Mouse (Mus musculus): ENCODE results near the gene Fuca1. TPM values are rescaled to one million over a fixed set of nuclear protein-coding genes. Genes with fewer than 3 reads are reported as not detected.
A peak's percentile ranks its signal among the peaks of the same experiment; 100 is the strongest.

The Fuca1 gene
- 65.1 and 72.7 TPM in 2 replicates for polyA plus RNA-seq (2014; fragmentation: Nextera tagmentation; extraction: Ambion mirVana)

DNA sequence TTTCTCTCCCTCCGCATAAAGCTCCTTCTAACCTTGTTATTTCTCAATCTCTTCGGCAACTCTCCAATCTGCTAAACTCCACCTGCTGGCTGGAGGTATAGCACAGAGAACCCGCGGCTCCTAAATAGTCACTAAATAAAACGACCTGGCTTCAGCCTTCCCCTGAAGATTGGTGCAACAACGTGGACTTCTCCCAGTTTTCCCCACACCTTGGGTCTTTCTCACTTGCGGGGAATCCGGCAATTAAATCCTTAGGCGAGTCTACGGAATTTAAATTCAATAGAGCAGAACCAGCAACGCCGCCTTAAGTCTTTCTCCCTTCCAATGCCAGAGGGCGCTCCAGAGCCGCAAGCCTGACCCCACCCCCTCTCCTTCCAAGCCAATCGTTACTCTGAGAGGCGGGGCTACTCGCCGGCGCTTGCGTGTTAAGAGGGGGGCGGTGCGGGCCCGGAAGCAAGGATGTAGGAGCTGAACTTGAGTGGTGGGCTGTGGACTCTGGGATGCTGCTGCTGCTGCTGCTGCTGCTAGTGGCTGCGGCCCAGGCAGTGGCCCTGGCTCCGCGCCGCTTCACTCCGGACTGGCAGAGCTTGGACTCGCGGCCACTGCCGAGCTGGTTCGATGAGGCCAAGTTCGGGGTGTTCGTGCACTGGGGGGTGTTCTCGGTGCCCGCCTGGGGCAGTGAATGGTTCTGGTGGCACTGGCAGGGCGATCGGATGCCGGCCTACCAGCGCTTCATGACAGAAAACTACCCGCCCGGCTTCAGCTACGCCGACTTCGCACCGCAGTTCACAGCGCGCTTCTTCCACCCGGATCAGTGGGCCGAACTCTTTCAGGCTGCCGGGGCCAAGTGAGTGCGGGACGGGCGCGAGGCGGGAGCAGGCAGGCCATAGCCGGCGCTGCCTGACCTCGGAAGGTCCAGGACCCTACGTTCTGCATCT, at the start of gene Fuca1:
Fuca1 (plus strand) TSS at position 432 of the 938 bp plus-strand sequence.
- ATAC-seq (ENCODE audit: insufficient read depth) = peak; percentile 96
- 2% methylated on average over 60 of the region's 60 CpGs for WGBS
- Histone ChIP-seq H3K4me3 (ENCODE audit: low read depth, low read length) (peak within 1 kb of the TSS; percentile 79), H3K4me2 (peak within 1 kb of the TSS; percentile 98), H3K9ac (peak within 1 kb of the TSS; percentile 73), H3K36me3 (ENCODE audit: insufficient read depth) (peaks cover 5% of the 10 kb centered on the region; the same call in 1 of the 2 replicates), H3K27ac (ENCODE audit: low read depth) (peak within 1 kb of the TSS; percentile 71), H3K27me3 (ENCODE audit: insufficient read depth, low read length) (no peaks in the 10 kb centered on the region), H3K4me1 (ENCODE audit: insufficient read depth) (no peaks in the 10 kb centered on the region), H3K9me3 (ENCODE audit: low read depth, low read length) (no peaks in the 10 kb centered on the region)
- DNase-seq = peak; percentile 98
- peak; percentile 77 for TF ChIP-seq CTCF (IDR thresholded peaks at IDR 0.05; ENCODE audit: low read depth)

DNA sequence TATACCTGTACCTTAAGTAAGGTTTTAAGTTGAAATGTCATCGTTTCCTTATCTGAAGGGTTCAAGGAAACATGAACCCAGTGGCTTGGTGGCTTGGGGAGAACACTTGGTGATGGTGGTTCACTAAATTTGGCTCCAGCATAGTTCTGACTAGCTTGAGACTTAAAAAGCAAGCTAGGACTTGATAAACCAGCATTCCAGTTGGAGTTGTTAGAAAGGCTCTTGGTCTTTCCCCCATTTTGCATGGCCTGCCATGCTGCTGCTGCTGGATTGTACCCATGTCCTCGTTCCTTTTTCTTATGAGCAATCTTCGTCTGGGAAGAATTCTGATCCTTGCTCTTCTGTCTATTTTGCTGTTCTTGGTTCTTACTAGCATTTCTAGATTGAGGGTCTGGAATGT, 48.5 kb upstream of the Fuca1 start:
- H3K4me1 ChIP-seq (ENCODE audit: insufficient read depth) = peaks cover 11% of the 10 kb centered on the region
- WGBS = 22% methylated on average over 3 of the region's 3 CpGs
- no peak for ATAC-seq (ENCODE audit: insufficient read depth)

DNA sequence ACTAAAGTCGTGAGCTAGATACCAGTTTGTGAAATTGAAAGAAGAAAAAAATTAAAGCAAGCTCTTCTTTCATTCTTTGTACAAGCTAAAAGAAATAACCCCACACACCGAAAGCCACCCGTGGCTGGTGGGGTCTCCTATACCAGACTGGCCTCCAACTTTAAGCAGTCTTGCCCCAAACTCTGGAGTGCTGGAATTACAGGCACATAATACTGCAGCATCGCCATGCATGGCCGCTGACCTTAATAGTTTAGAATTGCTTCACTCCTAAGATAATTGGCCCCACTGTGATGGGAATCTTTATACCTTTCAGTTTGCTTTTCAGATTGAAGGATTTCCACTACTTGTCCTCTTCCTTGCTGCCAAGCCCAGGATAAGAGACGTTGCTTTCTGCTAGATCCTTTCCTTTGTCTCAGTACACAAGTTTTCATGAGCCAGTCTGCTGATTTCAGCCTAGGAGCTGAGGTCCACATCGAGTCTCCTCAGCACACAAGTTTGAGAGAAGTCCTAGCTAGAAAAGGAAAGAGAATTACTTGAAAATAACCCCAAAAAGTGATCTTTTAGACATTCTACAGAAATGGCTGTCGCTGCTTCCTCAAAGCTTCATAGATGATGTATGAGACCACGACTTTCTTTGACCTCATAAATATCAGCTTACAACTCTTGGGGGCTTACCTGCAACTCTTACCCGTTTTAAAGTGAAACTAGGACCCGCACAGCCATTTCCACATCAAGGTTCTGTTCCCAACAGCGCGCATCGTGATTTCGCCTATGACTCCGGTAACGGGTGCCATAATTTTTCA, 47.7 kb upstream of the Fuca1 start:
- peaks cover 11% of the 10 kb centered on the region for H3K4me1 ChIP-seq (ENCODE audit: insufficient read depth)
- peak overlapping the region; percentile 100 for H3K27ac ChIP-seq (ENCODE audit: low read depth)
- H3K9ac ChIP-seq = peak overlapping the region; percentile 97
- DNase-seq (peak; percentile 53), ATAC-seq (ENCODE audit: insufficient read depth) (no peak)
- H3K27me3 ChIP-seq (ENCODE audit: insufficient read depth, low read length) = no peaks in the 10 kb centered on the region
- H3K4me2 ChIP-seq = peak overlapping the region; percentile 80
- H3K36me3 ChIP-seq (ENCODE audit: insufficient read depth) = peaks cover 39% of the 10 kb centered on the region
- no peaks in the 10 kb centered on the region for H3K9me3 ChIP-seq (ENCODE audit: low read depth, low read length)
- TF ChIP-seq CTCF (IDR thresholded peaks at IDR 0.05; ENCODE audit: low read depth) = no peak
- H3K4me3 ChIP-seq (ENCODE audit: low read depth, low read length) = peak overlapping the region; percentile 67
- 6% methylated on average over 17 of the region's 17 CpGs for WGBS

More for the DNA sequence above, 48.5 kb upstream of the Fuca1 start:
- peak overlapping the region; percentile 67 for H3K4me3 ChIP-seq (ENCODE audit: low read depth, low read length)
- DNase-seq = peak; percentile 29
- H3K27ac ChIP-seq (ENCODE audit: low read depth) = peak overlapping the region; percentile 4; the same call in 1 of the 2 replicates
- peak overlapping the region; percentile 97 for H3K9ac ChIP-seq
- no peaks in the 10 kb centered on the region for H3K27me3 ChIP-seq (ENCODE audit: insufficient read depth, low read length)
- H3K36me3 ChIP-seq (ENCODE audit: insufficient read depth) = peaks cover 40% of the 10 kb centered on the region
- H3K9me3 ChIP-seq (ENCODE audit: low read depth, low read length) = no peaks in the 10 kb centered on the region
- no peak for TF ChIP-seq CTCF (IDR thresholded peaks at IDR 0.05; ENCODE audit: low read depth)
- peak overlapping the region; percentile 80 for H3K4me2 ChIP-seq

DNA sequence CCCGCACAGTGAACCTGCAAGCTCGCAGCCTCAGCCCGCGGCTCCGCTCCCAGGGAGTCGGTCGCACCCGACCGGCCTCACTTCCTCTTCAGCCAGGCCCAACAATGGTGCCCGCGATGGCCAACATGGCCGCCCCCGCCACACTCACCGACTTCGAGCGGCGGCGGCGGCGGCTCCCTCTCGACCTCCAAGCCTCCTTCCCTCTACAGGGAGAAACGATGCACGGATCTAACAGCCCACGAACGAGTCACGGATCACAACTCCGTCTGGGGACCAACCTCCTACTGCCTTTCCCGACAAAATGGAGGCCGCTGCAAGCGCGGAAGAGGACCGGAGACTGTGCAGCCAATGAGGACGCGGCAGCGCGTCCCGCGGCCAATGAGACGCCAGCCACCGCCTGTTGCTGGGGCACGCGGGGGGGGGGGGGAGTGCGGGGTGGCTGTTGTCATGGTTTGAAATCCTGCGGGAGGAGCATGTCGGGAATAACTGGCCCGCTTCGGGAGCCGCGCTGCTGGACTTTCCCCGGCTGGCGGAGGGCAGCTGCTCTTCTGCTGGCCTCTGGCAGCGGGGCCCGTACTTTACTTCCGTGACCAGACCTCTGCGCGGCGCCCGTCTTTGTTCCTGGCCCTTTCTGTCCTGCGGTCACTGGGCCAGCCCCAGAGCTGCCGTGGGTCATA, 46.9 kb upstream of the Fuca1 start, which contains the start of gene Pnrc2:
Pnrc2 (minus strand) TSS at position 325 of the 677 bp plus-strand sequence.
- peaks cover 11% of the 10 kb centered on the region for H3K4me1 ChIP-seq (ENCODE audit: insufficient read depth)
- WGBS = under 1% methylated on average over 60 of the region's 60 CpGs

DNA sequence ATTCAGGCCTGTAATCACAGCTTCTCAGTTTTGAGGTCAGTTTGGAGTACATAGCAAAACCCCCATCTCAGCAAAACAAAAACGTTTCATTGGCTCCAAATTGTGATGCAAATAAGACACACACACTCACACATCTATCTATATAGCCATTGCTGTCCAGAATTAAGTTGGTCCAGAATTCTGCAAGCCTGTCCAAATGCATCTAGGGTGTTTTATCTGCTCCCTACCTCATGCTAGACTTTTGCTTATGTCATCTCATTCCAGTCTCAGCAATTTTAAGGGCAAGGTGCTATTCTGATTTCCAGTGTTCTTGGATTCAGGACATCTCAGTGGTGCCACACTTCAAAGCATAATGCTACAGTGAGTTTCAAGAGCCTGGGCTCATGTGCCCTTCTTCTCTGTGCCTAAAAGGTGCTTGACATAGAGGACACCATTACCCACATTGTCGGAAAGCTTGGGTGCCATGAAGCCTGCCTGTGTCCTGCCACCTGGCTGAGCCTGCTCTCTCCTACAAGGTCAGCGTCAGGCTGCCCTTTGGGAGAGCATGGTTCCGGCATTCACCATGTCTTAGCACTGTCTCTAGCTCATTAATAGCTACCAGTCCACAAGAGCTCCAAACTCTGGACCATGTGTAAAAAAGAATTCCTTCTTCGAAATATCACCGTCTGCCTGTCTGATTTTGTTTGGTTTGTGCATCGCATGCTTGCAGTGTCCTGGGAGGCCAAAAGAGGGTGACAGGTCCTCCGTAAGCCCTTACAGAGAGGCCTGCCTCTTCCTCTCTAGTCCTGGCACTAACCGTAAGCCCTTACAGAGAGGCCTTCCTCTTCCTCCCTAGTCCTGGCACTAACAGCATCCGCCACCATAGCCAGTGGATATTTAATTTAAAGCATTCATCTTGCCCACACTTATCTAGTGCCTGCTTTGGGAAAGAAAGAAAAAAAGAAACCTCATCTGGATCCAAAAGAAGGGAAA, 45.7 kb upstream of the Fuca1 start:
- peak overlapping the region; percentile 97; the same call in 1 of the 2 replicates for H3K9ac ChIP-seq
- H3K4me3 ChIP-seq (ENCODE audit: low read depth, low read length) = no peak overlapping the region; the same call in 1 of the 2 replicates
- H3K27ac ChIP-seq (ENCODE audit: low read depth) = peak overlapping the region; percentile 100
- peak overlapping the region; percentile 80 for H3K4me2 ChIP-seq
- H3K27me3 ChIP-seq (ENCODE audit: insufficient read depth, low read length) = no peaks in the 10 kb centered on the region
- ATAC-seq (ENCODE audit: insufficient read depth) (no peak), DNase-seq (no peak)
- no peaks in the 10 kb centered on the region for H3K9me3 ChIP-seq (ENCODE audit: low read depth, low read length)
- 76% methylated on average over 10 of the region's 10 CpGs for WGBS
- H3K4me1 ChIP-seq (ENCODE audit: insufficient read depth) = peaks cover 11% of the 10 kb centered on the region
- TF ChIP-seq CTCF (IDR thresholded peaks at IDR 0.05; ENCODE audit: low read depth) = no peak
- H3K36me3 ChIP-seq (ENCODE audit: insufficient read depth) = peaks cover 26% of the 10 kb centered on the region

More for the DNA sequence above, 46.9 kb upstream of the Fuca1 start, which contains the start of gene Pnrc2:
- Histone ChIP-seq H3K4me3 (ENCODE audit: low read depth, low read length) (peak within 1 kb of the TSS; percentile 67), H3K9ac (peak within 1 kb of the TSS; percentile 97), H3K36me3 (ENCODE audit: insufficient read depth) (peaks cover 38% of the 10 kb centered on the region), H3K4me2 (peak within 1 kb of the TSS; percentile 80), H3K9me3 (ENCODE audit: low read depth, low read length) (no peaks in the 10 kb centered on the region), H3K27me3 (ENCODE audit: insufficient read depth, low read length) (no peaks in the 10 kb centered on the region), H3K27ac (ENCODE audit: low read depth) (peak within 1 kb of the TSS; percentile 100)
- DNase-seq (peak; percentile 96), ATAC-seq (ENCODE audit: insufficient read depth) (peak; percentile 93)
- TF ChIP-seq CTCF (IDR thresholded peaks at IDR 0.05; ENCODE audit: low read depth) = no peak
